Mouse (Mus musculus) intestine, embryonic 14.5 days (tissue): ENCODE results near the gene Gm42715. TPM values are rescaled to one million over a fixed set of nuclear protein-coding genes. Genes with fewer than 3 reads are reported as not detected.

Experiments used
- ATAC-seq: fragments of 200-750 bp; cut with Nextera tagmentation; replicated peaks from 2 replicates; pipeline ENCODE4 v1.8.0; 2017; ENCODE audit warnings: low read depth, moderate number of reproducible peaks, moderate TSS enrichment, moderate library complexity; ENCODE audit not compliant: low FRiP score, low TSS enrichment
- DNase-seq: peaks from one replicate; pipeline ENCODE4 v3.0.0-alpha.2; 2018; ENCODE audit warnings: low spot score
- H3K27ac ChIP-seq: fragments of 300-500 bp; sonication (generic); 2 replicates; pipeline ENCODE4 v1.5.1; 2014; ENCODE audit warnings: low read depth, mild to moderate bottlenecking, control low read depth
- H3K27me3 ChIP-seq: fragments of 300-500 bp; sonication (generic); replicated peaks from 2 replicates; pipeline ENCODE4 v1.6.1; 2014; ENCODE audit warnings: low read length, control low read depth; ENCODE audit not compliant: control insufficient read depth, insufficient read depth
- H3K36me3 ChIP-seq: fragments of 300-500 bp; sonication (generic); 2 replicates; pipeline ENCODE4 v1.6.1; 2014; ENCODE audit warnings: low read length, control low read depth; ENCODE audit not compliant: control insufficient read depth, insufficient read depth
- H3K4me1 ChIP-seq: fragments of 300-500 bp; sonication (generic); replicated peaks from 2 replicates; pipeline ENCODE4 v1.6.1; 2014; ENCODE audit warnings: low read length, control low read depth, mixed read lengths; ENCODE audit not compliant: control insufficient read depth, insufficient read depth
- H3K4me2 ChIP-seq: fragments of 300-500 bp; sonication (generic); 2 replicates; pipeline ENCODE4 v1.6.1; 2014; ENCODE audit warnings: low read length
- H3K4me3 ChIP-seq: fragments of 300-500 bp; sonication (generic); 2 replicates; pipeline ENCODE4 v1.5.1; 2014; ENCODE audit warnings: low read depth, low read length, control low read depth, mixed read lengths
- H3K9ac ChIP-seq: fragments of 300-500 bp; sonication (generic); 2 replicates; pipeline ENCODE4 v1.6.1; 2014; ENCODE audit warnings: mild to moderate bottlenecking, low read length
- H3K9me3 ChIP-seq: fragments of 300-500 bp; sonication (generic); 2 replicates; pipeline ENCODE4 v1.6.1; 2016; ENCODE audit warnings: low read length, control low read depth; ENCODE audit not compliant: control insufficient read depth
- WGBS: fragments of 180-500 bp; shearing (Covaris S2); extraction: QIAGEN DNeasy Blood & Tissue Kit; methylation state at CpG from one replicate; pipeline ENCODE4 v1.1.7; 2014; 5-methylcytosine and 5-hydroxymethylcytosine counted together
- polyA plus RNA-seq: library from polyadenylated mRNA; unstranded; fragments of >200 nt; fragmentation: Nextera tagmentation; extraction: Ambion mirVana; gene quantifications from 2 replicates; pipeline ENCODE4 v1.2.1, GENCODE M21; 2014

Gm42715 gene
- 18.8 and 19.8 TPM in 2 replicates for polyA plus RNA-seq

- no peak for ATAC-seq
- Histone ChIP-seq H3K4me3 (no peak within 1 kb of the TSS), H3K36me3 (peaks cover 93% of the 10 kb centered on the region), H3K4me2 (no peak within 1 kb of the TSS), H3K9ac (no peak within 1 kb of the TSS), H3K9me3 (no peaks in the 10 kb centered on the region), H3K4me1 (no peaks in the 10 kb centered on the region), H3K27ac (no peak within 1 kb of the TSS), H3K27me3 (no peaks in the 10 kb centered on the region)
- 88% methylated on average over 3 of the region's 3 CpGs for WGBS
- DNase-seq = no peak
These were observed at the start of gene Gm42715 for GRCm38 (mm10) chr7:127519284-127519683. Gm42715 (plus strand) TSS chr7:127519584.

GRCm38 (mm10) chr7:127470011-127470715 is 49.2 kb upstream of the Gm42715 start:
- Histone ChIP-seq H3K4me2 (peak overlapping the region; percentile 63), H3K9ac (peak overlapping the region; percentile 93), H3K27me3 (no peaks in the 10 kb centered on the region), H3K27ac (peak overlapping the region; percentile 96), H3K4me3 (peak overlapping the region; percentile 81), H3K36me3 (peaks cover 44% of the 10 kb centered on the region), H3K9me3 (0 out of 2 replicates have a peak, but pooled peaks cover 2% of the 10 kb centered on the region), H3K4me1 (peaks cover 7% of the 10 kb centered on the region; the same call in 1 of the 2 replicates)
- ATAC-seq (no peak; the same call in 1 of the 2 replicates), DNase-seq (peak; percentile 77)
- 8% methylated on average over 10 of the region's 10 CpGs for WGBS

GRCm38 (mm10) chr7:127470743-127471645 is 48.4 kb upstream of the Gm42715 start:
- Histone ChIP-seq H3K36me3 (peaks cover 47% of the 10 kb centered on the region), H3K27me3 (no peaks in the 10 kb centered on the region), H3K4me1 (peaks cover 7% of the 10 kb centered on the region; the same call in 1 of the 2 replicates), H3K4me3 (peak overlapping the region; percentile 81), H3K4me2 (peak overlapping the region; percentile 63), H3K9me3 (0 out of 2 replicates have a peak, but pooled peaks cover 2% of the 10 kb centered on the region), H3K27ac (peak overlapping the region; percentile 96), H3K9ac (peak overlapping the region; percentile 93)
- DNase-seq (peak; percentile 93), ATAC-seq (peak; percentile 91)
- under 1% methylated on average over 45 of the region's 46 CpGs for WGBS

GRCm38 (mm10) chr7:127471646-127472010 is 47.8 kb upstream of the Gm42715 start:
- ATAC-seq = peak; percentile 17
- 1% methylated on average over 24 of the region's 25 CpGs for WGBS
- Histone ChIP-seq H3K4me3 (peak overlapping the region; percentile 81), H3K4me1 (peaks cover 8% of the 10 kb centered on the region; the same call in 1 of the 2 replicates), H3K27ac (peak overlapping the region; percentile 96), H3K4me2 (peak overlapping the region; percentile 63), H3K9me3 (0 out of 2 replicates have a peak, but pooled peaks cover 2% of the 10 kb centered on the region), H3K27me3 (no peaks in the 10 kb centered on the region), H3K36me3 (peaks cover 47% of the 10 kb centered on the region), H3K9ac (peak overlapping the region; percentile 93)
- DNase-seq = no peak

- H3K4me2 ChIP-seq = peak overlapping the region; percentile 63
- WGBS = 2% methylated on average over 7 of the region's 7 CpGs
- H3K27ac ChIP-seq = peak overlapping the region; percentile 96
- DNase-seq = peak; percentile 77
- H3K36me3 ChIP-seq = peaks cover 46% of the 10 kb centered on the region
- 0 out of 2 replicates have a peak, but pooled peaks cover 2% of the 10 kb centered on the region for H3K9me3 ChIP-seq
- peak overlapping the region; percentile 93 for H3K9ac ChIP-seq
- H3K27me3 ChIP-seq = no peaks in the 10 kb centered on the region
- peaks cover 12% of the 10 kb centered on the region; the same call in 1 of the 2 replicates for H3K4me1 ChIP-seq
- peak overlapping the region; percentile 81 for H3K4me3 ChIP-seq
- no peak; the same call in 1 of the 2 replicates for ATAC-seq
These were observed 47.3 kb upstream of the Gm42715 start for GRCm38 (mm10) chr7:127472060-127472459.

GRCm38 (mm10) chr7:127473705-127474104 is 45.7 kb upstream of the Gm42715 start:
- Histone ChIP-seq H3K27me3 (no peaks in the 10 kb centered on the region), H3K36me3 (peaks cover 36% of the 10 kb centered on the region), H3K9ac (no peak overlapping the region), H3K4me2 (no peak overlapping the region), H3K9me3 (no peaks in the 10 kb centered on the region), H3K4me1 (peaks cover 13% of the 10 kb centered on the region; the same call in 1 of the 2 replicates), H3K4me3 (no peak overlapping the region), H3K27ac (no peak overlapping the region)
- DNase-seq (no peak), ATAC-seq (no peak)
- 84% methylated on average over 5 of the region's 5 CpGs for WGBS

- Histone ChIP-seq H3K4me3 (no peak overlapping the region), H3K36me3 (peaks cover 36% of the 10 kb centered on the region), H3K27ac (no peak overlapping the region), H3K9me3 (no peaks in the 10 kb centered on the region), H3K27me3 (no peaks in the 10 kb centered on the region), H3K9ac (no peak overlapping the region), H3K4me2 (no peak overlapping the region), H3K4me1 (peaks cover 13% of the 10 kb centered on the region; the same call in 1 of the 2 replicates)
- no peak for DNase-seq
- ATAC-seq = no peak
- WGBS = 80% methylated on average over 6 of the region's 6 CpGs
These were observed 44.9 kb upstream of the Gm42715 start for GRCm38 (mm10) chr7:127474378-127475070.

GRCm38 (mm10) chr7:127475186-127475740 is 44.1 kb upstream of the Gm42715 start:
- WGBS = 92% methylated on average over 11 of the region's 11 CpGs
- Histone ChIP-seq H3K27me3 (no peaks in the 10 kb centered on the region), H3K36me3 (peaks cover 38% of the 10 kb centered on the region), H3K4me3 (no peak overlapping the region), H3K9me3 (no peaks in the 10 kb centered on the region), H3K9ac (no peak overlapping the region), H3K27ac (no peak overlapping the region), H3K4me2 (no peak overlapping the region), H3K4me1 (peaks cover 19% of the 10 kb centered on the region)
- ATAC-seq (no peak), DNase-seq (no peak)
